Mouse (Mus musculus): ENCODE data around the gene Rap1gap2.

The Rap1gap2 gene

GRCm38 (mm10) chr11:74575940-74576339, 34.8 kb downstream of the Rap1gap2 start:
- intact Hi-C loops (cut with DNase I), result no loop called here

GRCm38 (mm10) chr11:74574768-74575434, 35.8 kb downstream of the Rap1gap2 start:
- intact Hi-C loops (cut with DNase I), result no loop called here

GRCm38 (mm10) chr11:74572459-74573061, 38.2 kb downstream of the Rap1gap2 start:
- intact Hi-C loops (cut with DNase I), result no loop called here

GRCm38 (mm10) chr11:74569735-74570134, 41.0 kb downstream of the Rap1gap2 start:
- intact Hi-C loops (cut with DNase I), result no loop called here

- intact Hi-C loops (cut with DNase I), result no loop called here
Observed at GRCm38 (mm10) chr11:74568463-74568862, 42.3 kb downstream of the Rap1gap2 start.

GRCm38 (mm10) chr11:74568004-74568403, 42.7 kb downstream of the Rap1gap2 start:
- intact Hi-C loops (cut with DNase I), result no loop called here

GRCm38 (mm10) chr11:74566326-74566874, 44.3 kb downstream of the Rap1gap2 start:
- intact Hi-C loops (cut with DNase I), result no loop called here

GRCm38 (mm10) chr11:74561392-74561791, 49.3 kb downstream of the Rap1gap2 start:
- intact Hi-C loops (cut with DNase I), result no loop called here

GRCm38 (mm10) chr11:74560600-74561227, 50.0 kb downstream of the Rap1gap2 start:
- intact Hi-C loops (cut with DNase I), result no loop called here

GRCm38 (mm10) chr11:74559793-74560433, 50.8 kb downstream of the Rap1gap2 start:
- intact Hi-C loops (cut with DNase I), result no loop called here

- intact Hi-C loops (cut with DNase I), result no loop called here
Observed at GRCm38 (mm10) chr11:74558933-74559332, 51.8 kb downstream of the Rap1gap2 start.

GRCm38 (mm10) chr11:74557456-74558230, 53.1 kb downstream of the Rap1gap2 start:
- intact Hi-C loops (cut with DNase I), result no loop called here

- intact Hi-C loops (cut with DNase I), result no loop called here
Observed at GRCm38 (mm10) chr11:74555716-74556374, 54.9 kb downstream of the Rap1gap2 start.

GRCm38 (mm10) chr11:74554683-74555341, 55.9 kb downstream of the Rap1gap2 start:
- intact Hi-C loops (cut with DNase I), result no loop called here

- intact Hi-C loops (cut with DNase I), result no loop called here
Observed at GRCm38 (mm10) chr11:74551568-74551967, 59.1 kb downstream of the Rap1gap2 start.

GRCm38 (mm10) chr11:74550615-74551102, 60.1 kb downstream of the Rap1gap2 start:
- intact Hi-C loops (cut with DNase I), result no loop called here

- intact Hi-C loops (cut with DNase I), result loop anchor here (5.0 kb wide), 2 partner anchors 142 to 172 kb away; no protein-coding TSS in a partner anchor
Observed at GRCm38 (mm10) chr11:74548781-74549382, 61.8 kb downstream of the Rap1gap2 start.

GRCm38 (mm10) chr11:74546933-74547694, 63.6 kb downstream of the Rap1gap2 start:
- intact Hi-C loops (cut with DNase I), result loop anchor here (5.0 kb wide), 2 partner anchors 140 to 170 kb away; no protein-coding TSS in a partner anchor
